Mouse (Mus musculus) retina, adult 2 months (tissue): ENCODE measurements at regions not wholly inside any gene's neighbourhood (a gene's known extent, or its start where the extent isn't known, plus 50 kb on each side); places are given as distances from the start of the nearest gene placed in this dataset.

Source experiments
- DNase-seq: peaks from one replicate; pipeline ENCODE4 v3.0.0-alpha.2; 2012; ENCODE audit warnings: low read depth, low spot score

- DNase-seq: no peak
Measured at GRCm38 (mm10) chr9:91818616-91819328, 374.0 kb upstream of the Plscr5 start.

GRCm38 (mm10) chr9:91803372-91803961 lies 389.3 kb upstream of the Plscr5 start:
- no peak for DNase-seq

- DNase-seq: no peak
Measured at GRCm38 (mm10) chr9:91798837-91799225, 393.9 kb upstream of the Plscr5 start.

- no peak for DNase-seq
Measured at GRCm38 (mm10) chr9:91798171-91798836, 394.4 kb upstream of the Plscr5 start.

- no peak for DNase-seq
Measured at GRCm38 (mm10) chr9:91796976-91797375, 395.8 kb upstream of the Plscr5 start.

GRCm38 (mm10) chr9:91752935-91753334 lies 387.3 kb upstream of the Zic1 start:
- no peak for DNase-seq

GRCm38 (mm10) chr9:91711106-91711505 lies 345.5 kb upstream of the Zic1 start:
- no peak for DNase-seq

GRCm38 (mm10) chr9:91680859-91681258 lies 315.2 kb upstream of the Zic1 start:
- DNase-seq: no peak

- DNase-seq: no peak
Measured at GRCm38 (mm10) chr9:91666667-91667066, 301.1 kb upstream of the Zic1 start.

GRCm38 (mm10) chr9:91660089-91660488 lies 294.5 kb upstream of the Zic1 start:
- DNase-seq: no peak

GRCm38 (mm10) chr9:91654071-91654470 lies 288.5 kb upstream of the Zic1 start:
- no peak for DNase-seq

- no peak for DNase-seq
Measured at GRCm38 (mm10) chr9:91652384-91653100, 286.9 kb upstream of the Zic1 start.

GRCm38 (mm10) chr9:91610401-91610800 lies 244.8 kb upstream of the Zic1 start:
- no peak for DNase-seq

GRCm38 (mm10) chr9:91609457-91610166 lies 244.0 kb upstream of the Zic1 start:
- no peak for DNase-seq

- DNase-seq: no peak
Measured at GRCm38 (mm10) chr9:91601740-91602139, 236.1 kb upstream of the Zic1 start.

GRCm38 (mm10) chr9:91591915-91592314 lies 226.3 kb upstream of the Zic1 start:
- no peak for DNase-seq

GRCm38 (mm10) chr9:91588756-91589155 lies 223.1 kb upstream of the Zic1 start:
- DNase-seq: no peak

GRCm38 (mm10) chr9:91587861-91588260 lies 222.3 kb upstream of the Zic1 start:
- no peak for DNase-seq

GRCm38 (mm10) chr9:91587271-91587670 lies 221.7 kb upstream of the Zic1 start:
- no peak for DNase-seq

GRCm38 (mm10) chr9:91586635-91587034 lies 221.0 kb upstream of the Zic1 start:
- no peak for DNase-seq

GRCm38 (mm10) chr9:91574156-91574555 lies 208.5 kb upstream of the Zic1 start:
- DNase-seq: no peak
